Mouse (Mus musculus) MEL (cell line): ENCODE results near the gene Rab11fip3.

Experiments used
- CTCF ChIP-seq, 3 experiments: IDR thresholded peaks in 2 of 3; conservative IDR thresholded peaks in 1 of 3; 2 replicates each; pipeline ENCODE4 v1.5.1; 2011 to 2012; ENCODE audit warnings: low read length in 3 of 3, low read depth in 2 of 3, mild to moderate bottlenecking in 2 of 3, improper control_type of control experiment in 1 of 3, inconsistent platforms in 1 of 3, mixed read lengths in 1 of 3, moderate library complexity in 1 of 3; ENCODE audit not compliant: control insufficient read depth in 1 of 3, insufficient read depth in 1 of 3, poor library complexity in 1 of 3, severe bottlenecking in 1 of 3
- GATA1 ChIP-seq: IDR thresholded peaks from 2 replicates; pipeline ENCODE4 v1.6.1; 2011; ENCODE audit warnings: low read depth, low read length, improper control_type of control experiment

DNA sequence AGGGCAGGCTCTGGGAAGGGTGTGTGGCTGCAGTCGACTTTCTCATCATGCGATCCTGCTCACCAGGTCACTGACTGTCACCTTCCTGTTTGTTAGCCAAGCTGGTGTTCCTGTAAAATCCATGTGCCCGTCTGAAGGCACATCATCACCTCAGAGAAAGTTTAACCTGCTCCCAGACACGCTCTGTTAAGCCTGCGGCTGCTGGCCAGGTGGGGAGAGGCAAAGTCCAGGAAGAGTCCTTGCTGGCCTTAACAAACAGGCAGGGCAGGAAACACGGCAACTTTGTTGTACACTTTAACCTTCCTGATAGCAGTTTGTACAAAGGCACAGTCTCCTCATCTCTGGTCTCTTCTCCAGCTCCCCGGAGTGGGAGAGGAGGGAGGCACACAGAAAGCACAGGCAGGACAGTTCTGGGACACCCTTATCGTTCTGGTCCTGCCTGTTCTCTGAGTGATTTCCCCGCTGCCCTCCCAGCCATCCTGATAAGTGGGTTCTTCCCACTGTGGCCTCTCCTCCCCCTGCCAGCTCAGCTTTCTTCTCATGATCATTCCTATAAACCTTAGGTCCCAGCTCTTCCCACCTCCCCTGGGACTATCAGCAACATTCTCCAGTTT is 47.5 kb downstream of the Rab11fip3 start:
- no peak for TF ChIP-seq GATA1
- TF ChIP-seq CTCF (IDR thresholded peaks at IDR 0.05 in 2 of 3, conservative IDR thresholded peaks at IDR 0.05 in 1 of 3; ENCODE audit: control insufficient read depth in 1 of 3, insufficient read depth in 1 of 3, low read depth in 2 of 3, low read length in 3 of 3, poor library complexity in 1 of 3, severe bottlenecking in 1 of 3): no peak
